Mouse (Mus musculus) natural killer cell, adult 2 months (primary cell): Measurements from ENCODE around the gene Chac1.

ENCODE experiments used
- DNase-seq, 2 experiments: peaks; one replicate each; pipeline ENCODE4 v3.0.0; 2022; ENCODE audit warnings: low spot score in 2 of 2

The Chac1 gene

GRCm38 (mm10) chr2:119350555-119351486 is at the start of gene Chac1:
Chac1 (plus strand) TSS chr2:119351229.
- DNase-seq = peak; percentile 14 to 50

- DNase-seq = no peak
These were observed 48.2 kb upstream of the Chac1 start for GRCm38 (mm10) chr2:119302876-119303275.

- no peak for DNase-seq
These were observed 46.6 kb upstream of the Chac1 start for GRCm38 (mm10) chr2:119304391-119304790.

GRCm38 (mm10) chr2:119304798-119305208 is 46.2 kb upstream of the Chac1 start:
- DNase-seq = no peak

GRCm38 (mm10) chr2:119311544-119311943 is 39.5 kb upstream of the Chac1 start:
- DNase-seq = no peak

- no peak for DNase-seq
These were observed 38.6 kb upstream of the Chac1 start for GRCm38 (mm10) chr2:119312380-119312958.

GRCm38 (mm10) chr2:119313780-119314479 is 37.1 kb upstream of the Chac1 start:
- DNase-seq = no peak

GRCm38 (mm10) chr2:119314742-119315310 is 36.2 kb upstream of the Chac1 start:
- DNase-seq = no peak

GRCm38 (mm10) chr2:119318043-119318710 is 32.9 kb upstream of the Chac1 start:
- DNase-seq = no peak

GRCm38 (mm10) chr2:119320571-119320970 is 30.5 kb upstream of the Chac1 start:
- no peak for DNase-seq

GRCm38 (mm10) chr2:119321771-119322586 is 29.1 kb upstream of the Chac1 start:
- DNase-seq = no peak

- no peak for DNase-seq
These were observed 28.3 kb upstream of the Chac1 start for GRCm38 (mm10) chr2:119322587-119323300.

GRCm38 (mm10) chr2:119323866-119324575 is 27.0 kb upstream of the Chac1 start:
- DNase-seq = peak in 1 of 2 experiments; percentile 36

- DNase-seq = no peak
These were observed 26.3 kb upstream of the Chac1 start for GRCm38 (mm10) chr2:119324576-119325318.

- peak in 1 of 2 experiments; percentile 24 for DNase-seq
These were observed 25.4 kb upstream of the Chac1 start, which contains the start of gene Dll4 for GRCm38 (mm10) chr2:119325568-119326143. Dll4 (plus strand) TSS chr2:119325784.

- DNase-seq = no peak
These were observed 24.6 kb upstream of the Chac1 start for GRCm38 (mm10) chr2:119326161-119327101.

- no peak for DNase-seq
These were observed 23.9 kb upstream of the Chac1 start for GRCm38 (mm10) chr2:119327102-119327480.
